Mouse (Mus musculus) lung, postnatal 4 days (tissue): ENCODE data around the gene Ost4.

Experiments used
- DNase-seq, 2 experiments: peaks; one replicate each; pipeline ENCODE4 v3.0.0; 2021

Gene Ost4

GRCm38 (mm10) chr5:30907413-30908059, at the start of gene Ost4:
Gene Ost4, minus strand, starts transcription at chr5:30907788.
- peak; percentile 98 to 99 for DNase-seq

GRCm38 (mm10) chr5:30955751-30956150, 48.2 kb upstream of the Ost4 start:
- DNase-seq, result no peak

- no peak for DNase-seq
Observed at GRCm38 (mm10) chr5:30954556-30954955, 47.0 kb upstream of the Ost4 start.

GRCm38 (mm10) chr5:30954065-30954464, 46.5 kb upstream of the Ost4 start:
- DNase-seq, result no peak

GRCm38 (mm10) chr5:30952551-30952950, 45.0 kb upstream of the Ost4 start:
- no peak for DNase-seq

GRCm38 (mm10) chr5:30951706-30952105, 44.1 kb upstream of the Ost4 start:
- no peak for DNase-seq

- no peak for DNase-seq
Observed at GRCm38 (mm10) chr5:30950922-30951321, 43.3 kb upstream of the Ost4 start.

- DNase-seq, result no peak
Observed at GRCm38 (mm10) chr5:30950451-30950850, 42.9 kb upstream of the Ost4 start.

GRCm38 (mm10) chr5:30949654-30950326, 42.2 kb upstream of the Ost4 start:
- peak; percentile 95 to 96 for DNase-seq

GRCm38 (mm10) chr5:30948620-30949019, 41.0 kb upstream of the Ost4 start:
- no peak for DNase-seq

- peak; percentile 72 to 77 for DNase-seq
Observed at GRCm38 (mm10) chr5:30944956-30945781, 37.6 kb upstream of the Ost4 start, which contains the start of gene Cgref1. Gene Cgref1, minus strand, starts transcription at chr5:30945591.

- no peak for DNase-seq
Observed at GRCm38 (mm10) chr5:30944344-30944743, 36.8 kb upstream of the Ost4 start.

- no peak for DNase-seq
Observed at GRCm38 (mm10) chr5:30943004-30943403, 35.4 kb upstream of the Ost4 start.

- no peak for DNase-seq
Observed at GRCm38 (mm10) chr5:30934725-30935461, 27.3 kb upstream of the Ost4 start.

GRCm38 (mm10) chr5:30933705-30934104, 26.1 kb upstream of the Ost4 start:
- DNase-seq, result no peak

GRCm38 (mm10) chr5:30931378-30931777, 23.8 kb upstream of the Ost4 start:
- no peak for DNase-seq

GRCm38 (mm10) chr5:30930846-30931245, 23.3 kb upstream of the Ost4 start:
- DNase-seq, result no peak

- peak; percentile 42 to 82 for DNase-seq
Observed at GRCm38 (mm10) chr5:30930121-30930520, 22.5 kb upstream of the Ost4 start.

- DNase-seq, result no peak
Observed at GRCm38 (mm10) chr5:30927945-30928529, 20.4 kb upstream of the Ost4 start.

GRCm38 (mm10) chr5:30926073-30926472, 18.5 kb upstream of the Ost4 start:
- DNase-seq, result no peak

GRCm38 (mm10) chr5:30925217-30925616, 17.6 kb upstream of the Ost4 start:
- DNase-seq, result peak in 1 of 2 experiments; percentile 49

GRCm38 (mm10) chr5:30924614-30925013, 17.0 kb upstream of the Ost4 start:
- DNase-seq, result no peak
